Mouse (Mus musculus): ENCODE results near the gene Fads2. TPM values are rescaled to one million over a fixed set of nuclear protein-coding genes. Genes with fewer than 3 reads are reported as not detected.

Gene Fads2
- total RNA-seq, 1 experiment from 2014 or later = 36.4 TPM

GRCm38 (mm10) chr19:10055783-10056660 is 45.5 kb downstream of the Fads2 start:
- no peak for ATAC-seq (replicated peaks in 1 of 2; ENCODE audit: insufficient read depth in 1 of 2, low FRiP score in 2 of 2, low TSS enrichment in 1 of 2, low read depth in 1 of 2, poor library complexity in 2 of 2, severe bottlenecking in 2 of 2)

- ATAC-seq (replicated peaks in 1 of 2; ENCODE audit: insufficient read depth in 1 of 2, low FRiP score in 2 of 2, low TSS enrichment in 1 of 2, low read depth in 1 of 2, poor library complexity in 2 of 2, severe bottlenecking in 2 of 2) = no peak
Observed at GRCm38 (mm10) chr19:10055261-10055660, 46.3 kb downstream of the Fads2 start.

- ATAC-seq (replicated peaks in 1 of 2; ENCODE audit: insufficient read depth in 1 of 2, low FRiP score in 2 of 2, low TSS enrichment in 1 of 2, low read depth in 1 of 2, poor library complexity in 2 of 2, severe bottlenecking in 2 of 2) = no peak
Observed at GRCm38 (mm10) chr19:10054361-10055075, 47.0 kb downstream of the Fads2 start.

- ATAC-seq (replicated peaks in 1 of 2; ENCODE audit: insufficient read depth in 1 of 2, low FRiP score in 2 of 2, low TSS enrichment in 1 of 2, low read depth in 1 of 2, poor library complexity in 2 of 2, severe bottlenecking in 2 of 2) = no peak
Observed at GRCm38 (mm10) chr19:10053692-10054260, 47.8 kb downstream of the Fads2 start.

GRCm38 (mm10) chr19:10052698-10053097 is 48.8 kb downstream of the Fads2 start:
- no peak for ATAC-seq (replicated peaks in 1 of 2; ENCODE audit: insufficient read depth in 1 of 2, low FRiP score in 2 of 2, low TSS enrichment in 1 of 2, low read depth in 1 of 2, poor library complexity in 2 of 2, severe bottlenecking in 2 of 2)

- ATAC-seq (replicated peaks in 1 of 2; ENCODE audit: insufficient read depth in 1 of 2, low FRiP score in 2 of 2, low TSS enrichment in 1 of 2, low read depth in 1 of 2, poor library complexity in 2 of 2, severe bottlenecking in 2 of 2) = no peak
Observed at GRCm38 (mm10) chr19:10050438-10050837, 51.1 kb downstream of the Fads2 start.

- no peak for ATAC-seq (replicated peaks in 1 of 2; ENCODE audit: insufficient read depth in 1 of 2, low FRiP score in 2 of 2, low TSS enrichment in 1 of 2, low read depth in 1 of 2, poor library complexity in 2 of 2, severe bottlenecking in 2 of 2)
Observed at GRCm38 (mm10) chr19:10049533-10049932, 52.0 kb downstream of the Fads2 start.

- peak; percentile 57 to 58 for ATAC-seq (replicated peaks in 1 of 2; ENCODE audit: insufficient read depth in 1 of 2, low FRiP score in 2 of 2, low TSS enrichment in 1 of 2, low read depth in 1 of 2, poor library complexity in 2 of 2, severe bottlenecking in 2 of 2)
Observed at GRCm38 (mm10) chr19:10046983-10047382, 54.6 kb downstream of the Fads2 start.

GRCm38 (mm10) chr19:10046346-10046745 is 55.2 kb downstream of the Fads2 start:
- no peak for ATAC-seq (replicated peaks in 1 of 2; ENCODE audit: insufficient read depth in 1 of 2, low FRiP score in 2 of 2, low TSS enrichment in 1 of 2, low read depth in 1 of 2, poor library complexity in 2 of 2, severe bottlenecking in 2 of 2)

- ATAC-seq (replicated peaks in 1 of 2; ENCODE audit: insufficient read depth in 1 of 2, low FRiP score in 2 of 2, low TSS enrichment in 1 of 2, low read depth in 1 of 2, poor library complexity in 2 of 2, severe bottlenecking in 2 of 2) = no peak
Observed at GRCm38 (mm10) chr19:10045707-10046106, 55.8 kb downstream of the Fads2 start.

- ATAC-seq (replicated peaks in 1 of 2; ENCODE audit: insufficient read depth in 1 of 2, low FRiP score in 2 of 2, low TSS enrichment in 1 of 2, low read depth in 1 of 2, poor library complexity in 2 of 2, severe bottlenecking in 2 of 2) = no peak
Observed at GRCm38 (mm10) chr19:10043643-10044042, 57.9 kb downstream of the Fads2 start.

- ATAC-seq (replicated peaks in 1 of 2; ENCODE audit: insufficient read depth in 1 of 2, low FRiP score in 2 of 2, low TSS enrichment in 1 of 2, low read depth in 1 of 2, poor library complexity in 2 of 2, severe bottlenecking in 2 of 2) = no peak
Observed at GRCm38 (mm10) chr19:10042816-10043215, 58.7 kb downstream of the Fads2 start.

- ATAC-seq (replicated peaks in 1 of 2; ENCODE audit: insufficient read depth in 1 of 2, low FRiP score in 2 of 2, low TSS enrichment in 1 of 2, low read depth in 1 of 2, poor library complexity in 2 of 2, severe bottlenecking in 2 of 2) = no peak
Observed at GRCm38 (mm10) chr19:10042232-10042631, 59.3 kb downstream of the Fads2 start.

GRCm38 (mm10) chr19:10041388-10042148 is 60.0 kb downstream of the Fads2 start, which contains the start of gene Fads3:
Gene Fads3, plus strand, starts transcription at chr19:10041569.
- peak; percentile 27 to 54; a peak in 2 of 4 replicates for ATAC-seq (replicated peaks in 1 of 2; ENCODE audit: insufficient read depth in 1 of 2, low FRiP score in 2 of 2, low TSS enrichment in 1 of 2, low read depth in 1 of 2, poor library complexity in 2 of 2, severe bottlenecking in 2 of 2)

- ATAC-seq (replicated peaks in 1 of 2; ENCODE audit: insufficient read depth in 1 of 2, low FRiP score in 2 of 2, low TSS enrichment in 1 of 2, low read depth in 1 of 2, poor library complexity in 2 of 2, severe bottlenecking in 2 of 2) = no peak
Observed at GRCm38 (mm10) chr19:10040866-10041387, 60.6 kb downstream of the Fads2 start.

GRCm38 (mm10) chr19:10039615-10040014 is 61.9 kb downstream of the Fads2 start:
- ATAC-seq (replicated peaks in 1 of 2; ENCODE audit: insufficient read depth in 1 of 2, low FRiP score in 2 of 2, low TSS enrichment in 1 of 2, low read depth in 1 of 2, poor library complexity in 2 of 2, severe bottlenecking in 2 of 2) = no peak

- ATAC-seq (replicated peaks in 1 of 2; ENCODE audit: insufficient read depth in 1 of 2, low FRiP score in 2 of 2, low TSS enrichment in 1 of 2, low read depth in 1 of 2, poor library complexity in 2 of 2, severe bottlenecking in 2 of 2) = no peak
Observed at GRCm38 (mm10) chr19:10038910-10039309, 62.6 kb downstream of the Fads2 start.

Data from hematopoietic stem cell, adult 5-6 weeks (primary cell).